Mouse (Mus musculus): ENCODE measurements around the gene Tmem178. TPM values are rescaled to one million over a fixed set of nuclear protein-coding genes. Genes with fewer than 3 reads are reported as not detected.

Gene Tmem178
- 9.0 TPM in 2 replicates for polyA plus RNA-seq (2016; fragmentation: Nextera tagmentation; extraction: Ambion mirVana)

DNA sequence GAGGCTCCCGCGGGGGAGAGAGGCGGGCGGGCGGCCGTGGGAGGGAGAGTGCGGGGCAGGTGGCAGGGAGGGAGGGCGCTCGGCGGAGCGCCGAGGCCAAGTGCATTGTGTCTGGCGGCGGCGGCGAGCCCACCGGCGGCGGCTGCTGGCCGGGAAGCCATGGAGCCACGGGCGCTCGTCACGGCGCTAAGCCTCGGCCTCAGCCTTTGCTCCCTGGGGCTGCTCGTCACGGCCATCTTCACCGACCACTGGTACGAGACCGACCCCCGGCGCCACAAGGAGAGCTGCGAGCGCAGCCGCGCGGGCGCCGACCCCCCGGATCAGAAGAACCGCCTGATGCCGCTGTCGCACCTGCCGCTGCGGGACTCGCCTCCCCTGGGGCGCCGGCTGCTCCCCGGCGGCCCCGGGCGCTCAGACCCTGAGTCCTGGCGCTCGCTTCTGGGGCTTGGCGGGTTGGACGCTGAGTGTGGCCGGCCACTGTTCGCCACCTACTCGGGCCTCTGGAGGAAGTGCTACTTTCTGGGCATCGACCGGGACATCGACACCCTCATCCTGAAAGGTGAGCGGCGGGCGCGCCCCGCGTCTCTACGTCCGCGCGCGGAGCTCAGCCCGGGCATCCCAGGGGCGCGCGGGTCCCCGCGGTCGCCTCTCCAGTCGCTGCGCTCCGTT lies at the start of gene Tmem178:
Gene Tmem178, plus strand, starts transcription at position 103 of the 669 bp plus-strand sequence.
- ATAC-seq (ENCODE audit: insufficient number of reproducible peaks, insufficient read depth, low FRiP score, low TSS enrichment, low read depth): peak; percentile 47; the same call in 1 of the 2 replicates
- H3K27ac ChIP-seq: no peak within 1 kb of the TSS

DNA sequence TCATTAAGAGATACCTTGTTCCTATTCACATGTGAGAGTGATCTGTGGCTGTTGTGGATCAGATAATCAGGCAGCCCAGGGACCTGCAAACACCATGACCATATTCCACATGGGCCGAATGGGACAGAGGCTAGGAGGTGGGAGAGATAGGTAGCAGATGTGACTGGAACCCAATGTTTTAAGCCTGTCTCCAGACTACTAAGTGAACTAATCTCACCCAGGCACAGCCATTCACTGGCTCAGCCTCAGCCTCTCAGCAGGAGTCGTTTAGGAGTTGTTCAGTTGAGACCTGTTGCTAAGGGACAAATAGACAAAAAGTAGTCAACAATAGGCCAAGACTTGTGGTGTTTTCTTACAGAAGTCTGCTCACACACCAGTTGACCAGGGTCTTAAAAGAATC lies 48.0 kb upstream of the Tmem178 start:
- H3K4me2 ChIP-seq: no peak overlapping the region
- H3K27me3 ChIP-seq: no peaks in the 10 kb centered on the region
- no peaks in the 10 kb centered on the region for H3K4me1 ChIP-seq (replicated peaks)
- H3K4me3 ChIP-seq (replicated peaks): no peak overlapping the region
- no peak overlapping the region for H3K27ac ChIP-seq
- H3K36me3 ChIP-seq: no peaks in the 10 kb centered on the region
- H3K9me3 ChIP-seq: no peaks in the 10 kb centered on the region
- 29% methylated on average over 2 of the region's 2 CpGs for WGBS
- peak; percentile 37; the same call in 1 of the 2 replicates for ATAC-seq (ENCODE audit: insufficient number of reproducible peaks, insufficient read depth, low FRiP score, low TSS enrichment, low read depth)
- H3K9ac ChIP-seq (replicated peaks): no peak overlapping the region

More for the DNA sequence above, at the start of gene Tmem178:
- H3K4me3 ChIP-seq (replicated peaks): peak within 1 kb of the TSS; percentile 74
- H3K27me3 ChIP-seq: peaks cover 44% of the 10 kb centered on the region
- H3K4me1 ChIP-seq (replicated peaks): peaks cover 3% of the 10 kb centered on the region; the same call in 1 of the 2 replicates
- peak within 1 kb of the TSS; percentile 99 for H3K4me2 ChIP-seq
- under 1% methylated on average over 74 of the region's 84 CpGs for WGBS
- no peaks in the 10 kb centered on the region for H3K9me3 ChIP-seq
- H3K36me3 ChIP-seq: no peaks in the 10 kb centered on the region
- peak within 1 kb of the TSS; percentile 69 for H3K9ac ChIP-seq (replicated peaks)

DNA sequence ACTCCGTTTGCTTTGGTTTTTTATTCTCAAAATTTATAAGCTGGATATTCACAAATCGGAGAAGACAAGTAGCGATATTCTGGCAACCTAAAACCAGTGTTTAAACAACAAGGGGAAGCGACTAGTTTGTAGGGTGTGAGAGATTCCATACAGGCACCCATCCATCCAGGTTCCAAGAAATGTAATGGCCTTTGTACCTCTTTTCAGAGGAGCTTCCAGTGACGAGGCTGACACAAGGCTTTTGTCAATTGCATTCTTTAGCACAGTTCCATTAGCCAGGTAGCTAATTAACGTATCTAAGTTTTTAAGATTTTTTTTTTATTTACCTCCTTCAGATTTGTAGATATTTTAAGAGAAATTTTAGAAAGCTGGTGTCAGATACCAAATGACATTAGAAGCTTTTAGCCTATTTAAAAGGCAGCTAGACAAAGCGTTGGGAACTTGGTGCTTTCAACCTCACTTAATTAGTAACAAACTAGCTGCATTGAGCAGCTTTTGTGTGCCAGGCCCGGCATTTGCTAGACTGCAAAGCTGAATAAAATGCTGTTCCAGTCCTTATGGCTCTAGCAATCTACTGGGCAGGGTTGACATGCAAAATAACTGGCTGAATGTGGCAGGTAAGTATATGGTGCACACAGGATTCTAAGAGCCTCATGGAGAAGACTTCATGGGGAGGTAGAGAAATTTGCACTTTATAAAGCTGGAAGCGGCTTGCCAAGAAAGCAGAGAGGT lies 46.6 kb upstream of the Tmem178 start:
- H3K4me1 ChIP-seq (replicated peaks): no peaks in the 10 kb centered on the region
- no peak overlapping the region for H3K4me2 ChIP-seq
- WGBS: 76% methylated on average over 9 of the region's 9 CpGs
- H3K9me3 ChIP-seq: no peaks in the 10 kb centered on the region
- no peak overlapping the region for H3K4me3 ChIP-seq (replicated peaks)
- ATAC-seq (ENCODE audit: insufficient number of reproducible peaks, insufficient read depth, low FRiP score, low TSS enrichment, low read depth): no peak
- H3K36me3 ChIP-seq: no peaks in the 10 kb centered on the region
- H3K9ac ChIP-seq (replicated peaks): no peak overlapping the region
- no peaks in the 10 kb centered on the region for H3K27me3 ChIP-seq
- H3K27ac ChIP-seq: peak overlapping the region; percentile 17; the same call in 1 of the 2 replicates

DNA sequence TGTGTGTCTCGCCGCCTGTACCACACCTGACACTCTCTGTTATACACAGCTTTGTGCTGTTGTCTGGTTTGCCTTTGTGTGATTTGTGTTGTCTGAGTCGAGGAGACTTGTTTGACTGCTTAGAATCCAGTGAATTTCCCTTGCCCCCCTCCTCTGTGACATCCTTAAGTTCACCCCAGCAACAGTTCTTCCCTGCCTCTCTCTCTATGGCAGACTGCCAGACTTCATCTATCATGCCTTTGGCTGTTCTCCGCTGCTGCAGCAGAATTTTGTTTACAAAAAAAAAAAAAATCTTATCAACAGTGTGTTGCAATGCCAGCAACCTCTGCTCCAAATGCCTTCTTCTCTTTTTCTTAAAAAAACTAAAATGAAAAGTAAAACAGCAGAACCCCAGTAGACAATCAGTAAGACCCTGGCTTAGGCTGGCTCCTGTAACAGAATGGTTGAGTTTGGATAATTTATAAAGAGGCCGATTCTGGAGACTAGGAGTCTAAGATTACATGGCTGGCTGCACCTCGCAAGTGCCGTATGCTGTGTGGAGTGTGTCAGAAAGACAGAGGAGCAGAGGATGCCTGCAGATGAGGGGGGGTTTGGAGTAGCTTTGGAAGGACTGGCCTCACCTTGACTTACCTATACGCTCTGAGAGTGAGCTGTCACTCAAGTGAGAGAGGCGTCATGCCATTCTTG lies 44.8 kb upstream of the Tmem178 start:
- H3K36me3 ChIP-seq: no peaks in the 10 kb centered on the region
- H3K27ac ChIP-seq: no peak overlapping the region
- H3K27me3 ChIP-seq: no peaks in the 10 kb centered on the region
- H3K9me3 ChIP-seq: no peaks in the 10 kb centered on the region
- 63% methylated on average over 9 of the region's 9 CpGs for WGBS
- no peak overlapping the region for H3K4me3 ChIP-seq (replicated peaks)
- no peak overlapping the region for H3K4me2 ChIP-seq
- no peak for ATAC-seq (ENCODE audit: insufficient number of reproducible peaks, insufficient read depth, low FRiP score, low TSS enrichment, low read depth)
- no peaks in the 10 kb centered on the region for H3K4me1 ChIP-seq (replicated peaks)
- H3K9ac ChIP-seq (replicated peaks): no peak overlapping the region

DNA sequence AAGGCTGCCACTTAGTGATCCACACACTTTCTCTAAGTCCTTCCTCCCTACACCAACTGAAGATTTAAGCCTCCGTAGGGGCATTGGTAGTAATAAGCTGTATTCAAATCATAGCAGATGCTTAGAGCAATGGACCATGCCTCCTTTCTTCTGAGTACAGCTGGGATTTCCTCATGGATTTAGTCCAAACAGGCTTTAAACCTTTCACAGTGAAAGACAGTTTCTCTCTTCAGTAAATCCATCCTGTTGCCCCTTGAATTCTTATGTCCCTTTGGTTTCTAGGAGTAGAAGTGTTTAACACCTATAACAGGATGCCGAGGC lies 44.3 kb upstream of the Tmem178 start:
- H3K9ac ChIP-seq (replicated peaks): no peak overlapping the region
- H3K9me3 ChIP-seq: no peaks in the 10 kb centered on the region
- no peak overlapping the region for H3K4me3 ChIP-seq (replicated peaks)
- 86% methylated on average over 2 of the region's 2 CpGs for WGBS
- H3K4me2 ChIP-seq: no peak overlapping the region
- H3K36me3 ChIP-seq: no peaks in the 10 kb centered on the region
- ATAC-seq (ENCODE audit: insufficient number of reproducible peaks, insufficient read depth, low FRiP score, low TSS enrichment, low read depth): no peak
- H3K27ac ChIP-seq: no peak overlapping the region
- no peaks in the 10 kb centered on the region for H3K4me1 ChIP-seq (replicated peaks)
- H3K27me3 ChIP-seq: no peaks in the 10 kb centered on the region

DNA sequence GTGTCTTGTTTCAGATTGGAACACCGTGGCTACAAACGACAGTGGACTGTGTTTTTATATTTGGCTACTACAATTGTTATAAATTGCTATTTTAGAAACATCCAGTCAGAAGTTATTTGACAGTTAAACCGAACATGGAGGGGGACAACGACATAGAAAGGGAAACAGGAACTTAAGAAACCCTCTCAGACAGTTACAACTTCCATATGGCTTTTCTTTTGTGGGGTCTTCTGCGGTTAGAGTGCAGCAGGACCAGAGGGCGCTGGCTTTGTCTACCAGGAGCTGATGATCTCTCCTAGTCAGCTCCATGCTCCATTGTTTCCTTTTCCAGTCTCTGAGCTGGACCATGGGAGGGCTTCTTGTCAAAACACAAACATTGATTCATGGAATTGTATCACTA lies 42.5 kb upstream of the Tmem178 start:
- H3K4me1 ChIP-seq (replicated peaks): no peaks in the 10 kb centered on the region
- no peaks in the 10 kb centered on the region for H3K27me3 ChIP-seq
- no peak overlapping the region for H3K9ac ChIP-seq (replicated peaks)
- no peaks in the 10 kb centered on the region for H3K36me3 ChIP-seq
- H3K9me3 ChIP-seq: no peaks in the 10 kb centered on the region
- H3K27ac ChIP-seq: no peak overlapping the region
- WGBS: 72% methylated on average over 6 of the region's 6 CpGs
- no peak overlapping the region for H3K4me3 ChIP-seq (replicated peaks)
- H3K4me2 ChIP-seq: no peak overlapping the region
- ATAC-seq (ENCODE audit: insufficient number of reproducible peaks, insufficient read depth, low FRiP score, low TSS enrichment, low read depth): no peak

DNA sequence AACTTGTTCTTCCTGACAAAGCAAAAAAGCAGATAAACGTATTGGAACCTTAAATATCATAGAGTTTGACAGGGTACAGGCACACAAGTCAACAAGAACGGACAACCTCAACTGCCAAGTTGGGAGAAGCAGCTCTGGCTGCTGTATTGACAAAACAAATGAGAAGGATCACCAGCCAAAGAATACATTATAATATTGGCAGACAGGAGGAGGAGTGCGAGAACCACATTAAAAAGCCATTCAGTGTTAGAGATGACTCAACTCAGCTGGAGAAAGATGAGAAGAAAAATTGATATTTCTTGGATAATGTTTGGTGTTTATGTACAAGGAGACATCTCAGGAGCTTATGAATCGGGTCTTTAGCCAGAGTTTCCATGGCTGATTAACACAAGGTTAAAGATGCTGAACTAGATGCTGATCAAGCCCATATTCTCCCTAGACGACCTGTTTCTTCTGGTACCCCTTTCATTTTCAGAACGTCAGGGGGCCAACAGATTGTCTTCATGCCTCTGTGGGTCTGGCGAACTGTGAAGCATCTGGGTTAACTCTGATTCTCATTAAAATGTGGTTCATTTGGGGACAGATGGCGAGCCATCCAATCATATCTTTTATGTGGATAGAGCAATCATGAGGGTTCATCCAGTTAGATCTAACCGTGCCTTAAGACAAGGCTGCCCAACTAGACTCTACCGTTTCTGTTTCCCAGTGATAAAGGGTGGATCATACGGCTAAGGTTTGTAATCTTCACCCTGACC lies 41.1 kb upstream of the Tmem178 start:
- Histone ChIP-seq H3K9ac (replicated peaks) (no peak overlapping the region), H3K27me3 (no peaks in the 10 kb centered on the region), H3K9me3 (no peaks in the 10 kb centered on the region), H3K36me3 (no peaks in the 10 kb centered on the region), H3K4me2 (no peak overlapping the region), H3K4me1 (replicated peaks) (no peaks in the 10 kb centered on the region), H3K27ac (no peak overlapping the region), H3K4me3 (replicated peaks) (no peak overlapping the region)
- 83% methylated on average over 11 of the region's 11 CpGs for WGBS
- no peak for ATAC-seq (ENCODE audit: insufficient number of reproducible peaks, insufficient read depth, low FRiP score, low TSS enrichment, low read depth)

DNA sequence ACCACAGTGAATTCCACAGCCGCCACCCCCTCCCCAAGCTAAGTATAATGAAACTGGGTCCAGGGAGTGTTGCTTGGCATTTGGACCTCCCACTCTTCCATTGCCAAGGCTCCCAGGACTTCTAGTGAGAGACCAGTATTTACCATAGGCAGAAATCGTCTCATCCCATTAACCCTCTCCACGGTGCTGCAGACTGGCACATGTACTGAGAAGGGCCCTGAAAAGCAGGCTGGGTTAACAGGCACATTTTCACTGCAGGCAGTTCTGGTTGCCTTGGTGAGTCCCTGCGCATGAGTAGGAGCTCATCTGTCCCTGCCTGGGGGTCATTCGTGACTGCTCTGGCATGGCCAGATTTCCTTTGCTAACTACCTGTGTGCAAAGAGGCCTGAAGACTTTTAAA lies 40.4 kb upstream of the Tmem178 start:
- 70% methylated on average over 5 of the region's 5 CpGs for WGBS
- H3K27ac ChIP-seq: no peak overlapping the region
- H3K9me3 ChIP-seq: no peaks in the 10 kb centered on the region
- ATAC-seq (ENCODE audit: insufficient number of reproducible peaks, insufficient read depth, low FRiP score, low TSS enrichment, low read depth): no peak
- no peak overlapping the region for H3K9ac ChIP-seq (replicated peaks)
- H3K4me1 ChIP-seq (replicated peaks): no peaks in the 10 kb centered on the region
- H3K4me2 ChIP-seq: no peak overlapping the region
- H3K27me3 ChIP-seq: no peaks in the 10 kb centered on the region
- no peak overlapping the region for H3K4me3 ChIP-seq (replicated peaks)
- no peaks in the 10 kb centered on the region for H3K36me3 ChIP-seq

DNA sequence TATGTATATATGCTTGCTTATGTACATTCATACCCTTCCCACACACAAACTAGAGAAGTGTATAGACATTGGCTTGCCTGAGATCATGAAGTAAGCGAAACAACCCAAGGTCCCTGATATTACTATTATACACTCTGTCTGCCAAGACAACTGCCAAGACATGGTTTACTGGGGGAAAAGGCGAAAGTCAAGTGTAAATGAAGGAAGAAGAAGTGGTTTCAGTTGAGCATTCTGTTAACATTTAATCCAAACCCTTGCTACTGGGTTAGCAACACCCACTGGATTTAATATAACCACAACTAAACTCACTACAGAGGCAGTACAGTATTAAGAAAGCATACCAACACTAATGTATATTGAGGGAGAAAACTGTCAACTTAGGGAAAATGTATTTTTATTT lies 28.8 kb upstream of the Tmem178 start:
- Histone ChIP-seq H3K4me1 (replicated peaks) (no peaks in the 10 kb centered on the region), H3K4me3 (replicated peaks) (no peak overlapping the region), H3K9ac (replicated peaks) (no peak overlapping the region), H3K27ac (no peak overlapping the region), H3K27me3 (no peaks in the 10 kb centered on the region), H3K4me2 (no peak overlapping the region), H3K9me3 (no peaks in the 10 kb centered on the region), H3K36me3 (no peaks in the 10 kb centered on the region)
- ATAC-seq (ENCODE audit: insufficient number of reproducible peaks, insufficient read depth, low FRiP score, low TSS enrichment, low read depth): no peak
- WGBS: 97% methylated on average over 2 of the region's 2 CpGs

DNA sequence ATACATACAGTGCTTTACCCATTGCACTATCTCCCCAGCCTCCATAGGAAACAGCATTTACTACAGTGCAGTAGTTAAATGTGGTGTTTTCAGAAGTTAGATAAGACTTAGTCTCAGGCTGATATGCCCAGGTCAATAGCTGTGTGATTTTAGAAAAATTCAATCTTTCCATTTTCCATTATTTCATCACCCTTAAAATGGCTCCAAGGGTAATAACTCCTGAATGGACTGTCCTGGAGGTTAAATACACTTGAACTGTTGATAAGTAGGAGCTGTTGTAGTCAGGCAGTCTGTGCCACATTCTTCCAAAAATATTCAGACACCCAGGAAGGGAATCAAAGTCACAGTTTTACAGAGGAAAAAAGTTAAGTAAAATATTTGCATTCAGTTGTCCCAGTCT lies 25.2 kb upstream of the Tmem178 start:
- Histone ChIP-seq H3K9ac (replicated peaks) (no peak overlapping the region), H3K27me3 (no peaks in the 10 kb centered on the region), H3K9me3 (no peaks in the 10 kb centered on the region), H3K4me3 (replicated peaks) (no peak overlapping the region), H3K4me1 (replicated peaks) (no peaks in the 10 kb centered on the region; the same call in 1 of the 2 replicates), H3K27ac (no peak overlapping the region), H3K4me2 (no peak overlapping the region), H3K36me3 (no peaks in the 10 kb centered on the region)
- ATAC-seq (ENCODE audit: insufficient number of reproducible peaks, insufficient read depth, low FRiP score, low TSS enrichment, low read depth): no peak
